Mouse (Mus musculus) ES-Bruce4 (cell line): Measurements from ENCODE around the gene Cdh11.

Experiments
- CTCF ChIP-seq: IDR thresholded peaks from one replicate; pipeline ENCODE4 v1.8.1; 2011; ENCODE audit warnings: low read depth, low read length
- POLR2A ChIP-seq: IDR thresholded peaks from one replicate; pipeline ENCODE4 v1.8.1; 2011; ENCODE audit warnings: low read length; ENCODE audit not compliant: insufficient read depth

DNA sequence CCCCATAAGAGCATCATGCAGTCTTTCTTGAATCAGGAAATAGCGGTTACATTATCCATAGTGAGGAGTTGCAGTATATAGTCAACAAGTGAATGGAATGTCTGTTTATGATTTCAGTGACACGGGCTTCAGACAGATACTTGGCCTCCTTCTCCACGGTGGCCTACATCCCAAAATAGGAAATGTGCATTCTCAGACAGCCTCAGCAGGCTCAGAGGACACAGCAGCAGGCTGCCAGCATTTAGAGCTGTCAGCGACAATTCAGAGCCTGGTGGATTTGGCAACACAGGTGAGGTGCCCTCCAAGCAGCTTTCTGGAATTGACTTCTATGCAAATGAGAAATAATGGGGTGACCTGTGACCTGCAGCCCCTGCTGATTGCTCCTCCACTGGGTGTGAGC lies 69.5 kb downstream of the Cdh11 start:
- no peak for TF ChIP-seq CTCF
- no peak for TF ChIP-seq POLR2A
